Mouse (Mus musculus) NIH3T3 (cell line): ENCODE results near the gene Vangl2.

Source experiments
- DNase-seq: peaks from one replicate; pipeline ENCODE4 v3.0.0-alpha.2; 2012; ENCODE audit warnings: low read depth

Vangl2 gene

DNA sequence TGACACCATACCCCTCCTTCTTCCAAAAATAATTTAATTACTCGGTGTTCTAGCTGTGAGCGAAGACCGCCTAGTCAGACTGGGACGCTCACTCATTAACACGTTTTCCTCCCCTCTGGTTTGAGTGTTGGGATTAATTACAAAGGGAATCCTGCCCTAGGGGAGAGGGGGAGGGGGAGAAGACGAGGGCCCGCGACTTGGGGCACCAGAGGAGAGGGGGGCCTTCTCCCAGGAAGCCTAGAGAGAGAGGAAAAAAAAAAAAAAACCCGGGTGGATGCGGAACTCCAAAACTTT, 488 bp downstream of the Vangl2 start:
- no peak for DNase-seq

DNA sequence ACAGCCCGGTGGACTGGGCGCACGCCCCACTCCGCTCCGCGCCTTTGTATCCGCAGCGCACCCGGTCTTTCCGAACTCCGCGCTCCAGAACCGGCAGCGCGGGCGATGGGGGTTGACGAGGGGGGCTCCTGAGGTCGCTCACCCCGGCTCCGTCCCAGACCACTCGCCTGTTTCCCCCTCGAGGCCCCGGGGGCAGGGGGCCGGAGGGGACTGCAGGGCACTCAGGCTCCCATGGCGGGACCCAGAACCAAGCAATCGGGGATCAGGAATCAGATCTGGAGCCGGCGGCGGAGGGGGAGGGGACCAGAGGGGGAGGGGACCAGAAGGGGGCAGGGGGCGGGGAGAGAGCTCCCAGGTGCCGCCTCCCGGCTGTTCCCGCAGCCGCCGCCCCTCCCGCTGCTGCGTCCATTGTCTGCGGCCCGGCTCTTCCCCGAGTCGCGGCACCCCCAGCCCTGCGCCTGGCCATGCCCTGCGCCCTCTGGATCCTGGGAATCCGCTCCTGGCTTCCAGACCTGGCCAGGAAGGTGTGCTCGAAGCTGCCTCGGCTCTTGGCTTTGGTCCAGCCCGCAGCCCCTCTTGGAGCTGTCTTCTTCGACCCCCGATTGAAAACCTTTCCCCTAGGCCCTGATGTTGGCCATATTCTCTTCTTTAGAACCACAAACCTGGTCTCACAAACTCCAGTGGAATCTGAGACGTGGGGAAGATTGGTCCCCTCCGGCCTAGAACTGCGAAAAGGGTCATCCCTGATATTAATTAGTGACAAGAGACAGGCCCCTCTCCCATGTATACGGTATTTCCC, 1.0 kb downstream of the Vangl2 start:
- DNase-seq = peak; percentile 96

DNA sequence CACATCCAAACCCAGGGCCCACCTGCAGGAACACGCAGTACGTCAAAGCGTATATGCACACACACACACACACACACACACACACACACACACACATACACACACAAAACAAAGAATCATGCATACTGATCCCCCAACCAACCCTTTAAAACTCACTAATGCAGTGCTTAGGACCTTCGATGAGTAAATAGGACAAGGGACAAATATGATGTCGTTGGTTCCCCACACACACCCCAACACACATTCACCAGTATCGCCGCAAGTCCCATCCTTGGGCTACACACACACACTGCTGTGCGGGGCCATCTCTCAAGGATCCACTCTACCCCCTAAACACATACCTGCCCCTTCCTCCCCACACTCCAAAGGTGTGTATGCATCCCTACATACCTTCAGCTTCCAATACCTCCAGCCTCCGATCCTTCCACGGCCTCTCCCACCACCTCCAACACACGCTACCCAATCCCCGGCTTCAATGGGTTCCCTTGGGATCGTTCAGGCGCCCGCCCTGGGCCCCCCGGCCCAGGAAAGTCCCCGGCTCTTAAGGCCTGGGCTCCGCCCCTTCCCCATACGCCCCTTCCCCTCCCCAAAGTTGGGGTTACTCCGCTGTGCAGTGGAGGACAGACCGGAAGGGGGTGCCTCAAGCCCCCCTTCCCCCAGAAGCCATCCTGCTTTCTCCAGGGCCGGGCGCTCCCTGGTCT, 1.9 kb downstream of the Vangl2 start:
- DNase-seq = peak; percentile 47

DNA sequence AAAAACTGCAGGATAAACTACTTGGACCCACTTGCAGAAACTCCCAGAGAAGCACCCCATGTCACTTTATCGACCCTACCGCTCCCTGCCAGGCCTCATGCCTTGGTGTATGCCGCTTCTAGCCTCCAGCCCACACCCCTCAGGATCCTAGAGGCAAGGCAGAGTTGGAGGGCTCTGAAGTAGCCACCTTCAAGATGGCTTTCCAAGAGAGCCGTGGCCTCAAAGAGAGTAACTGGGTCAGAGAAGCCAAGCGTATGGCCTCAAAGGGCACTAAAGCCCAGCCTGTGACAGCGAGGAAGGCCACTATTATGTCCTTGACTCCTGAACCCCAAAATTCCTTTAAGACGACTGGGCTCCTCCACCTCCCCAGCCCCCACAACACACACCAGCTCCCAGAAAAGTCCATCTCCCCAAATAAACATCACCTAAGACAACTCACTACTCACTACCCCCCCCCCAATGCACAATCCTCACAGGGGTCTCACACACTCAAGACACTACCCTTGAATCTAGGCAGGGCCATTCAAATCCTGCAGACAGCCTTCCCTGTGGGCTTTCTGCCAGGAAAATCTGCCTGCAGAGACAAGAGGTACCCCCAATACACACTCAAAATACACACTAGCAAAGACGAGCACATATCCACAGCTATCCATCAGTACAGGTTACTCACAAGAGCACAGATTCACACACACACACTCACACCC, 2.9 kb downstream of the Vangl2 start:
- no peak for DNase-seq

DNA sequence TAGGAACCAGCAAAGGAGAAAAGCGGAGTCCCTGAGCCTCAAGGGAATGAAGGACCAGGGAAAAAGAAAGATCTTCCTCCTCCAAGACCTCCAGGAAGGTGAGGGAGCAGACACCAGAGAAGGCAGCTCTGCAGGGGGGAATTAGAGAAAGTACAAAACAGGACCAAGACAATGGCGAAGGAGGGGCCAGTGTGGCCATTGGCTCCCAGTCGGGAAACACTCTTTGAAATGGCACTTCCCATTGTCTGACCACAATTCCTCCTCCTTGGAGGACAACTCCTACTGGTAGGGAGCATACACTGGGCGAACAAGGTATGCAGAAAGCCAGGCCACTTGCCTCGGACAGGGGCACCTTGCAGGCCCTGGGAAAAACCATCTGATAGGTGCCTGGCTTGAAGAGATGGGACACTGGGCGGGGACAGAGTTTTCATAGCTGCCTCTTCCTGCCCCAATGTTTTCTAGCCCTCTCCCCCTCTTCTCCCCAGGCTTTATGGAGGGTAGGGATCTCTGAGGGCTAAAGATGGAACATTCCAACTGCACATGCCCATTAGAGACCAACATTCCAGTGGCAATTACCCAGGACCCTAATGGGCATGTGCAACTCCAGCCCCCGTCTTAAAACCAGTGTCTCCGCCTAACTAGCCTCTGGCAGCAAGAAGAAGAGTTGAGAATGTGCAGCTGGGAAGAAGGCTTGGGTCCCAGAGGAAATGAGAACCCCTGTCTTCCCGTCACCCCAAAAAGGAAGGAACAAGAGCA, 3.9 kb downstream of the Vangl2 start:
- DNase-seq = no peak

DNA sequence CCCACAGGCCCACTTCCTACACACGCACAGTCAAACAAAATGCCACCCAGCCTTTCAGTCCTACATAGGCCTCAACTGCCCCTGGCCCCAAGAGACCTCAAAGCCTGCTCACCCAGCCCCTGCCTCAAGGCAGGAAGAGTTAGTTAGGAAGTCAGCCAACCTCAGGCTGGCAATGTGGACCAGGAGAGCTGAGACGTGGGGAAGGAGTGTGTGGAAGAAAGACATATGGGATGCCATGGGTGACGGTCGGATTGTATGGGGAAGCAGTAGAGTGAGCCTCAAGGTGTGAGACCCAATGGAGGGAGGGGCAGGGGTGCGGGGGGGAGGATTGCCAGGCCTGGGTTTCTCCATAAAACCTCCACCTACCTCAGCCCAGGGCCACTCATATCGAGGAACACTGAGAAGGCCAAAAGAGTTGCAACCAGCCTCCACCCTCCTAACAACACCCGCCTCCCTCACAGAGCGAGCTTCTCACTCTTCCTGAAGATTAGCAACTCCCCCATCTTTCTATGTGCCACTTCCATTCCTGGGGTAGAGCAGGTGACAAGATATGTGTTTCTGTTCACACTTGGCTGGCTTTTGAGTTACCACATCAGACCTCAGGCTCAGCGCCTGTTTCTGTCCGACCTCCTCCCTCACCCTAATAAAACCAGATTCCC, 8.3 kb downstream of the Vangl2 start:
- no peak for DNase-seq

DNA sequence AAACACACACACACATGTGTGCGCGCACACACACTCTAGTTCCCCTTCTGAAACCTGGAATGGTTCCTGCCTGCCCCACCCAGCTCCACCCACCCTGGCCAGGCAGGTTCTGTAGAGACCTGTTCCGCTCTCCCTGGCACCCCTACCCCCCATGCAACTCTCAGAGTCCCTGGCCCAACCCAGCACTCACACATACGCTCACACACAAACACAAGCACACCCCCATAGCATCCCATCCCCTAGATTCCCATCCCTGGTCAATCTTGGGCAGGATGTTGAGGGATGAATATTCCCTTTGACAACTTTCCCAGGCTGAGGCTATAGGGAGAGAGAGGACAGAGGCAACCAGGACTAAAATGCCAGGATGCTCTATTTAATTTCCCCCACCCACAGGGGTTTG, 8.9 kb downstream of the Vangl2 start:
- DNase-seq = peak; percentile 64

DNA sequence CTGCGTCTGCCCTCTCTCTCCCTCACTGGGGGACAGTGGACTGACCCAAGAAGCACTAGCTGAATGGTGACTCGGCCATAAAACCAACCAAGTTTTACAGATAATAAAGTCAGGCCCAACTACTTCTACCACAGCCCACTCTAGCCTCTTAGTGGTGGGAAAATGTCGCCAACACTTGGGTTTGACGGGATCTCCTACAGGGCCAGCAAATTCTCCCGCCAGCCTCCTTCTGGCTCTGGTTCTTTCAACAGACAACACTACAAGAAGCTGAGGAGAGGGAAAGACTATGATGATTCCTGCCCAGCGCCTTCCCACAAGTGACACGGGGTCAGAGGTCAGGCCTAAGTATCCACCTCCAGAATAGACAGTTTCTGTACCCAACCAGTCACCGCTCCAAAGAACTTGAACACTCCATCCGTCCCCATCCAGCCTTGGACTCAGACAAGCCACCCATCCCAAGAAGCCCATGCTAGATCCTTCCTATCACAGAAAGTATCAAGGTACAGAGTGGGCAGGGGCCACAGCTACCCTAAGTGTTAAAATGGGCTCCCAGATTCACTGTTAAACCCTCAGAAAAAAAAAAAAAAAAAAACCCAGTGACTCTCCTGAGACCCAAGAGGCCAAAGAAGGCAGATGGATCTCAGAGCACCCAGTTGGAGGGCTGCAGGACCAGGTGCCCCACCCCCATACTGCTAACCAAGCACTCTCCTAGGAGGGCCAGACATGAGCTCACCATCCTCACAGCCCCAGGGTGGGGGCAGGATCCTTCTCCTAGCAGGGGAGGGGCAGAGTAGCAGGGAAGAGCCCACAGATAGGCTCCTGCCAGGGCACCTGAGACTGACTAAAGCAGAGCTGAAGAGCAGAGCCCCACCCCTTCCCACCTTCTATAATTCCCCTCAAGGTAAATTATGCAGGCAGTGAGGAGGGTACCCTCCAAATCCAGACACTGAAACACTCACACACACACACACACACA, 9.6 kb downstream of the Vangl2 start:
- no peak for DNase-seq

DNA sequence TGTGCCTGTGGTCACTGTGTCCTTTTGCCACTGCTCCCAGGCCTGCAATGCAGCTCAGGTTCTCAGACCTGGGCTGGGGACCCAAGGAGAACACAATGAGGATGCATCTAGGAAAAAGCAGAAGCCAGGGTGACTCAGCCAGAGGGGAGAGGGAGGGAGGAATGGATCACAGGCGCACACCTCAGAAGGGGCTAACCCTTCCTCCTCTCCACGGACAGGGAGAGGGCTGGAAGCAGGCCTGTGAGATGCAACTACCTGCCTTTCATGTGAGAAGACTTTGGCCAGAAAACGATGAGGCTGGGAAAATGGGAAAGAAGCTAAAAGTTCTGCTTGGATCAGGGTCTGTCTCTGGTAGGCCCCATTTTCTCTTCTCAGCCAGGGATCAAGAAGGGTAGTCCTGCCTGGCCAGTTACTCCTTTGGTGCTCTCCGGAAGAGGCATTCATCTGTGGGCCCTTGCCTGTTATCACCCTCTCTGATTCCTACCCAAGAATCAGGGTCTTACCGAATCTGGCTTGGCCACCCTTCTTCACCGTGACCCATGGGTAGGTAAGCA, 10.7 kb downstream of the Vangl2 start:
- no peak for DNase-seq

DNA sequence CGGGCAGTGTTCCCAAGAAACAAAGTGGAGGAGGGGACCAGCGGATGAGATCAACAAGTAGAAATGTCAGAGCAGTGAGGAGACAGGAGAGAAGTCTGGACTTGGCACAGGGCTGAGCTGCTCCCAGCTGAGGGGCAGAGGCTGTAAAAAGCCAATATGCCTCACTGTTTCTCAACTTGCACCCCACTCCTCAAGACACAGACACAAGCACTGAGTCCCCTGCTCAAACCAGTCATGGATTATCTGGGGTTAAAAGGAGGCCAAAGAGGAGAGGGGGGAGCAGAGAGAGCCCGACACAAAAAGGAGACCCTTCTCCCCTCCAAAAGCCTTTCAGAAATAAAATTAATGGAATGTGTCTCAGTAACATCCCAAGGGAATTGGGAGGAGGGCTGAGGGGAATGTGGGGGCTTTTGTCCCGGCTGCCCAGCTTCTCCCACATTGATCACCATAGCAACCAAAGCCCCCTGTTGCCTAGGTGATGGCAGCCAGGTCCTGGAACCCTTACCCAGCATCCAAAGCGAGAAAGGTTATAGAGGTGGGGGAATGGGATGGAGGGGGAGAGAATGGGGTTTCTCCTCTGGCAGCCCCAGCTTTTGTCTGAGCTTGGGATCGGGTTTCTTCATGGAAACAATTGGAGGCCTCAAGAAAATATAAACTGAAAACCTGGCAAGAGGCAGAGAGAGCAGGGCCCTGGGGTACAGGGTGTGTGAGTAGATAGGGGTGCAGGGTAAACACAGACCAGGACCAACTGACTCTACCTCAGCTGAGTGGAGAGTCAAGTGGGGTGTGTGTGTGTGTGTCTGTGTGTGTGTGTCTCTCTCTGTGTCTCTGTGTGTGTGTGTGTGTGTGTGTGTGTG, 11.4 kb downstream of the Vangl2 start:
- DNase-seq = no peak

DNA sequence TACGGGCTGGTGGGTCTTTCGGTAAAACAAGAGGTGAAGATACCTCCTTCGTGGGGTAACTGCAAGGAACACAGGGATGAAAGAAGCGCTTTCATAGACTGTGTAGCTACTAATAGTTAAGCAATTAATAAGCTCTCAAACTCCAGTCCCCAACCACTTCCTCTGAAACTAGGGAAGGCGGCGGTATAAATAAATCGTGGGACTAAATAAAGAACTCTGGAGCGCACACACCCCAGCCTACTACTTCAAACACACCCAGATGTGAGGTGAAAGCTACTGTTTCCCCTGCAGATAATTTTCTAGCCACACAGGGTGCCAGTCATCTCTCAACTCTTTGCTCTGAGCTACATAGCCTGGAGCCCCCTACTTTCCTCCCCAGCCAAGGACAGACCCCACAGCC, 12.2 kb downstream of the Vangl2 start:
- no peak for DNase-seq

DNA sequence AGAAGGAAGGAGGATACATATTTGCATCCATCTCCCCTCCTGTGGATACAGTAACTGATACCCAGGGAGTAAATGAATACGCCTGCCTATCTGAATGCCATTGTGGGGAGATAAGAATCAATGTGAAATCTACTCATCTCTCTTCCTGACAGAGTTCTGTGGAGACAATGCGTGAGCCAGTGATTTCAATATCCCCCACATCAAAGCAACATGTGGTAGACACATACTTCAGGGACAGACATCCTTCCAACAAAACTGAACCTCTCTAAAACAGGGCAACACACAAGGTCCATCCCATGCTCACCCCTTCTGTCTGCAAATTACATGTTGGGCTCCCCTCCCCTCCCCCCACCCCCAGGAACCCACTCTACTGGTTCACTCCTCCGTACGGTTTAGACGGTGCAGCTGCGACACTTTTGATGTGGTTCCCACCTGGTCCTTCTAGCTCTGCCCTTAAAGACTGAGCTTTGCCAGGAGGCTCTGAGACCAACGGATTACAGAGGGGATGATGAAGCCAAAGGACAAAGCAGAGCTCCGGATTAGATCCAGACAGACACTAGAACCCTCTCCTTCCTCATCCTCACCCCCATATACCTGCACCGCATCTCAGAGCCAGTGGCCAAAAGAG, 12.8 kb downstream of the Vangl2 start:
- DNase-seq = no peak

DNA sequence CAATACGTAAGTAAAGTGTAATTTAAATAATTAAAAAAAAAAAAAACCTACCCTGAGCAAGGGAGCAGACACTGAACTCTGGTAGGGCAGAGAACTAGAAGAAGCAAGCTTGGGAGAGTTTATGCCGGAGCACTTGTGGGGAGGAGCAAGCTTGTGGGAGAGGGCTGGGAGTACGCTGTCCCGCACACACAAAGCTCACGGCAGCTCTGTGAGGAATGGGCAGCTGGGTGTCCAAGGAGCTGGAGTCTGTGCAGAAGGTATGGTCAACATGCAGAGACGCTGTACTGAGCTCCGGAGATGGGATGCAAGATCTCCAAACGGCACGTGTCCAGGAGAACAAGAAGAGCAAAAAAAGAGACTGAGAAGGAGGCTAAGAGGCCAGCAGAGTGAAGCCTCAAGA, 13.5 kb downstream of the Vangl2 start:
- DNase-seq = no peak

DNA sequence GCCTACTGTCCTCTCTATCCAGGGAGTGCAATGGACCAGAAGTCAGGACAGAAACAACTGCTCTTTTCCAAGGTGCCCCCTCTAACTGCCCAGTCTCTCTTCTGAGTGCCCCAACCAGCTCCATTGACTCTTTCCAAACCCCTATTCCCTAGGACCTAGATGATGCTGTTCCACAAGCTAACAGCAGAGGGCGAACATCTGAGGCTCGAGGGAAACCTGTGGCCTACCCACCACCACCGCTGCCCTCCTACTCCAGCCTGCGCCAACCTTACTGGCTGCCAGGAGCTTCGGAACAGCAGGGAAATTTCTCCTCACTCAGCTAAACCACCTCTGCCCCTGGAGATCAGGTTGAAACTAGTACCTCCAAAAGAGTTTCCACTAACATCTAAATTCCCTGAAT, 16.2 kb downstream of the Vangl2 start:
- peak; percentile 81 for DNase-seq

DNA sequence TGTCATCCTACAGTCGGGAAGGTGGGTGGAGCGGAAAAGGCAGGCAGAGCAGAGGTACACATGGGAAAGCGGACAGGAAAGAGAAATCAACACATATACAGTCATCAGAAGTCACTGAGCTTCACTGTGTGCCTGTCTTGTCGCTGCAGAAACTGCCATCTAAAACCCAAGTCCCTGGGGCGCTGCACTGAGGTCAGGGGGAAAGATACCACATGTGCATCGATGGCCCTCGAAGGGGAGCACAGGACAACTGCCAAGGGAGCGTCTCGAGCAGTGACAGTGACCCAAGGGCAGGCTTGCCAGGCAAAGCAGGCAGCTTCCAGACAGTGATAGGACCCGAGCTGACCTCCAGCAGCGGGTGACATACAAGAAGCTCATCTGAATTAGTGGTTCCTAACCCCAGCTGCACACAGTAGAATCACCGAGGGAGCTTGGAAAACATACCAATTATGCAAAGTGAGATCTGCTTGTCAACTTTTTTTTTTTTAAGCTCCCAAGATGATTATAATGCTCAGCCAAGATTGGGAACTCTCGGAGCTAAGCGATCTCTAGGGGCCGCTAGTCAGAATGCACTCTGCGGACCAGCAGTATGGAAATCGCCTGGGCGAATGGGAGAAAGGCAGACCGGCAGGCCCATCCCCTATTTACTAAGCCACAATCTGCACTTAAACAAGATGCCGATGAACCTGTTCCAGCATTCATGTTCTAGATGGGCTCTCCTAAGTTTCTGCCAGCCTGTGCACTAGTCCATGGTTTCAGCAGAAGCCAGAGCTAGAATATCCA, 18.0 kb downstream of the Vangl2 start:
- DNase-seq = no peak

DNA sequence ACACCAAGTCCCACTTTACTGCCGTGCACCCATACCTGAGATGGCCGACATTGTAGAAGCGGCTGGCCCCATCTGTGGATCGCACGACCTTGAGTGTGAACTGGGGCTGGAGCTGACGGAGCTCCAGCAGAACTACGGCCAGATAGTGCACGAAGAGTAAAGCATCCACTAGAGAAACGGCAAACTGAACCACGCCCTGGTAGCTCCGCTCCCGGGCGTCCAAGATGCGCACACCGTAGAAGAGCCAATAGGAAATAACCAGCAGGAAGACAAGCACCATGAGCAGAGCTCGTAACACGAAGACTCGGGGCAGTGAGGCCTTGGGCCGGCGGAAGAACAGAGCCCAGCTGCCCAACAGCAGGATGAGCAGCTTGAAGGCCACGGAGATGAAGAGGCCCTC, 18.8 kb downstream of the Vangl2 start:
- DNase-seq = no peak

DNA sequence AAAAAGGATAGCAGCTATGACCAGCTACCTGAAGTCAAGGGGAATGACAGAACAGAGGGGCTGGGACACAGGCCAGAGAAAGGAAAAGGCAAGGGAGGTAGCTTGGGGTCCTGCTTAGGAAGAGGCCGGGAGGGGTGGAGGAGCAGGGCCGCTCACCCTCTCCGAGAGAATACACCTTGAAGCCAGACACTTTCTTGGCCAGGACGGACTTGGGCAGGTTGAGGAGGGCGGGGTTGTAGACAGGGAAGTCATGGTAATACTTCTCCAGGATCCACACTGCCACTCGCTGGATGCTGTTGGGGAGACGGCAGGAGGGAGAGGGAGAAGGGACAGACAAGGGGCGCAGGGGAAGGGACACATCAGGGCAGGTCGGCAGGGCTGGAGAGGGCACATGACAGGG, 19.9 kb downstream of the Vangl2 start:
- DNase-seq = no peak

DNA sequence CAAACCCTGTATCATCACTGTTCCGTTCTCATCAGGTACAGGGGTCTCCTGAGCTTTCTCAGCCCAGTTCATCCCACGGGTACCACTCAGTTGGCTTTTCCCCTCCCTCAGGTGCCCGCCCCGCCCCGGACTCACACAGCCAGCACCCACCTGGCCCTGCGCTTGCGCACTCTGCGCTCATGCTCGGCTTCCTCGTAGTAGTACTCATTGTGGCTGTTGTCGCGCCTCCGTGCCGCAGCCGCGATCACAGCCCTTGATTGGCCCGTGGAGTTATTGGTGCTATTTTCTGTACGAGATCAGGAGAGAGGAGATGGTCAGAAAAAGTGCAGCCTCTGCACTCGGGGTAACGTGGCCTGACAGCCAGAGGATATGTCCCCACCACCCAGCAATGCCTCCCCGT, 20.5 kb downstream of the Vangl2 start:
- DNase-seq = no peak
